Mouse (Mus musculus): ENCODE measurements around the gene Xlr5c. TPM values are rescaled to one million over a fixed set of nuclear protein-coding genes. Genes with fewer than 3 reads are reported as not detected.
"Not testable (repeated sequence)": the region's sequence is repeated elsewhere in the genome, so short reads cannot be mapped to it uniquely, and the experiment has no call there.

The Xlr5c gene
- polyA plus RNA-seq (2014; fragmentation: Nextera tagmentation; extraction: Ambion mirVana), result not detected in 2 replicates

- not testable (repeated sequence) for ATAC-seq (replicated peaks; ENCODE audit: low FRiP score)
These were observed at the start of gene Xlr5c, which contains the start of gene Xlr5a for GRCm38 (mm10) chrX:73292876-73293275. Gene Xlr5c (minus strand): TSS chrX:73292976. Gene Xlr5a (minus strand): TSS chrX:73292976.

DNA sequence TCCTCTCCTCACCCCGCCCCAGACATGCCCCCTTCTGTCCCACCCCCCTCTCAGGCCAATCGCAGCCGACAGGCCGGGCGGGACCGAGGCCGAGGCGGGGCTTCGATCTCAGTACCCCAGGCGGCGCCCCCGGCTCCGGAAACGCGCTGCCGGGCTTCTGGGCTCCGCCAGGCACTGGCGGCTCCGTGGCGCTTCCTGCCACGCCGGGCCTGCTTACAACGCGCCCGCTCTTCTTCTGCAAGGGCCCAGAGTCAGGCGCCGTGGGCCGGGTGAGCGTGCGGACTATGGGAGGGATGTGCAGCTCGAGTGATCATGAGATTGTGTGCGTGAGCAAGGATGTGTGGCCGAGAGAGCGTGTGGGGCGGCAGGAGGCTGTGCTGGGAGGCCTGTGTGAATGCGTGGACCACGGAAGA lies 49.7 kb upstream of the Xlr5c start, which contains the start of gene Zfp275:
TSS of gene Zfp275 (plus strand) at position 139 of the 413 bp plus-strand sequence.
- WGBS, result 21% methylated on average over 37 of the region's 37 CpGs
- Histone ChIP-seq H3K36me3 (ENCODE audit: control insufficient read depth, insufficient read depth, low read length) (no peaks in the 10 kb centered on the region), H3K27ac (ENCODE audit: low read depth, low read length) (no peak within 1 kb of the TSS), H3K9ac (ENCODE audit: low read depth, low read length) (peak within 1 kb of the TSS; percentile 71), H3K4me3 (ENCODE audit: low read depth, low read length) (peak within 1 kb of the TSS; percentile 65), H3K4me2 (peak within 1 kb of the TSS; percentile 69), H3K27me3 (replicated peaks; ENCODE audit: control insufficient read depth, insufficient read depth, low read length) (peaks cover 3% of the 10 kb centered on the region), H3K9me3 (ENCODE audit: control insufficient read depth, low read length) (no peaks in the 10 kb centered on the region), H3K4me1 (replicated peaks; ENCODE audit: control insufficient read depth, insufficient read depth, low read length) (peaks cover 7% of the 10 kb centered on the region; the same call in 1 of the 2 replicates)
- ATAC-seq (replicated peaks; ENCODE audit: low FRiP score) (peak; percentile 93), DNase-seq (ENCODE audit: low spot score) (peak; percentile 75)

More at GRCm38 (mm10) chrX:73292876-73293275, at the start of gene Xlr5c, which contains the start of gene Xlr5a:
- not testable (repeated sequence) for H3K4me2 ChIP-seq; H3K27ac ChIP-seq (ENCODE audit: low read depth, low read length); H3K27me3 ChIP-seq (replicated peaks; ENCODE audit: control insufficient read depth, insufficient read depth, low read length); H3K4me1 ChIP-seq (replicated peaks; ENCODE audit: control insufficient read depth, insufficient read depth, low read length); H3K4me3 ChIP-seq (ENCODE audit: low read depth, low read length); DNase-seq (ENCODE audit: low spot score); H3K9ac ChIP-seq (ENCODE audit: low read depth, low read length); H3K9me3 ChIP-seq (ENCODE audit: control insufficient read depth, low read length); H3K36me3 ChIP-seq (ENCODE audit: control insufficient read depth, insufficient read depth, low read length)
- 80% methylated on average over 12 of the region's 17 CpGs for WGBS

- ATAC-seq (replicated peaks; ENCODE audit: low FRiP score), result no peak
- Histone ChIP-seq H3K27ac (ENCODE audit: low read depth, low read length) (no peak overlapping the region), H3K9me3 (ENCODE audit: control insufficient read depth, low read length) (no peaks in the 10 kb centered on the region), H3K4me3 (ENCODE audit: low read depth, low read length) (no peak overlapping the region), H3K27me3 (replicated peaks; ENCODE audit: control insufficient read depth, insufficient read depth, low read length) (peaks cover 3% of the 10 kb centered on the region), H3K4me1 (replicated peaks; ENCODE audit: control insufficient read depth, insufficient read depth, low read length) (peaks cover 7% of the 10 kb centered on the region; the same call in 1 of the 2 replicates), H3K36me3 (ENCODE audit: control insufficient read depth, insufficient read depth, low read length) (no peaks in the 10 kb centered on the region), H3K9ac (ENCODE audit: low read depth, low read length) (no peak overlapping the region), H3K4me2 (peak overlapping the region; percentile 69)
- DNase-seq (ENCODE audit: low spot score), result no peak
- 37% methylated on average over 3 of the region's 3 CpGs for WGBS
These were observed 49.3 kb upstream of the Xlr5c start for GRCm38 (mm10) chrX:73342068-73342467.

DNA sequence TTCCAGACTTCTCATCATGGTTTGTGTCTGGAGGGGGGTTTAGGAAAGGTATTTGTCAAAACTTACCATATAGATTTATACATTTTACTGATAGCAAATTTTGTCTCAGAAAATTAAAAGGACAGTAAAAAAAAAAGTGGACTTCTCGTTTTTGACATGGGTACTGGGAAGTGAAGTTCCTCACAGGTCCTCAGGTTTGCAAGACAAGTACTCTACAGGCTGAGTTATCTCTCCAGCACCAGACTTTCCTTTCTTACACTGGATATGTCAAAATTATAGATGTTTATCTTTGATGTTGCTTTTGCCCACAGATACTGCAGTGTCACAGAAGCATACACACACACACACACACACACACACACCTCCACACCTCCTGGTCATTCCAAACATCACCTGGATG lies 48.7 kb upstream of the Xlr5c start:
- Histone ChIP-seq H3K4me2 (no peak overlapping the region), H3K27me3 (replicated peaks; ENCODE audit: control insufficient read depth, insufficient read depth, low read length) (peaks cover 5% of the 10 kb centered on the region)
- WGBS, result 32% methylated on average over 1 of the region's 1 CpGs

GRCm38 (mm10) chrX:73336740-73337139 lies 44.0 kb upstream of the Xlr5c start, which contains the start of gene Gm45015:
Gene Gm45015 (minus strand): TSS chrX:73336840.
- no peak within 1 kb of the TSS for H3K9ac ChIP-seq (ENCODE audit: low read depth, low read length)
- H3K9me3 ChIP-seq (ENCODE audit: control insufficient read depth, low read length), result no peaks in the 10 kb centered on the region
- no peak for DNase-seq (ENCODE audit: low spot score)
- 70% methylated on average over 4 of the region's 4 CpGs for WGBS
- no peak within 1 kb of the TSS for H3K4me2 ChIP-seq
- H3K27ac ChIP-seq (ENCODE audit: low read depth, low read length), result no peak within 1 kb of the TSS
- H3K27me3 ChIP-seq (replicated peaks; ENCODE audit: control insufficient read depth, insufficient read depth, low read length), result peaks cover 10% of the 10 kb centered on the region
- no peak within 1 kb of the TSS for H3K4me3 ChIP-seq (ENCODE audit: low read depth, low read length)
- ATAC-seq (replicated peaks; ENCODE audit: low FRiP score), result no peak
- no peaks in the 10 kb centered on the region for H3K36me3 ChIP-seq (ENCODE audit: control insufficient read depth, insufficient read depth, low read length)
- no peaks in the 10 kb centered on the region for H3K4me1 ChIP-seq (replicated peaks; ENCODE audit: control insufficient read depth, insufficient read depth, low read length)

More for the DNA sequence above, 48.7 kb upstream of the Xlr5c start:
- ATAC-seq (replicated peaks; ENCODE audit: low FRiP score), result no peak
- Histone ChIP-seq H3K4me1 (replicated peaks; ENCODE audit: control insufficient read depth, insufficient read depth, low read length) (peaks cover 7% of the 10 kb centered on the region; the same call in 1 of the 2 replicates), H3K36me3 (ENCODE audit: control insufficient read depth, insufficient read depth, low read length) (no peaks in the 10 kb centered on the region), H3K27ac (ENCODE audit: low read depth, low read length) (no peak overlapping the region), H3K4me3 (ENCODE audit: low read depth, low read length) (no peak overlapping the region), H3K9me3 (ENCODE audit: control insufficient read depth, low read length) (no peaks in the 10 kb centered on the region), H3K9ac (ENCODE audit: low read depth, low read length) (no peak overlapping the region)
- no peak for DNase-seq (ENCODE audit: low spot score)

GRCm38 (mm10) chrX:73333548-73333947 lies 40.8 kb upstream of the Xlr5c start:
- Histone ChIP-seq H3K4me3 (ENCODE audit: low read depth, low read length) (no peak overlapping the region), H3K9me3 (ENCODE audit: control insufficient read depth, low read length) (no peaks in the 10 kb centered on the region), H3K4me1 (replicated peaks; ENCODE audit: control insufficient read depth, insufficient read depth, low read length) (no peaks in the 10 kb centered on the region), H3K27me3 (replicated peaks; ENCODE audit: control insufficient read depth, insufficient read depth, low read length) (peaks cover 10% of the 10 kb centered on the region), H3K27ac (ENCODE audit: low read depth, low read length) (no peak overlapping the region), H3K36me3 (ENCODE audit: control insufficient read depth, insufficient read depth, low read length) (no peaks in the 10 kb centered on the region), H3K4me2 (no peak overlapping the region), H3K9ac (ENCODE audit: low read depth, low read length) (no peak overlapping the region)
- ATAC-seq (replicated peaks; ENCODE audit: low FRiP score), result no peak
- no peak for DNase-seq (ENCODE audit: low spot score)

DNA sequence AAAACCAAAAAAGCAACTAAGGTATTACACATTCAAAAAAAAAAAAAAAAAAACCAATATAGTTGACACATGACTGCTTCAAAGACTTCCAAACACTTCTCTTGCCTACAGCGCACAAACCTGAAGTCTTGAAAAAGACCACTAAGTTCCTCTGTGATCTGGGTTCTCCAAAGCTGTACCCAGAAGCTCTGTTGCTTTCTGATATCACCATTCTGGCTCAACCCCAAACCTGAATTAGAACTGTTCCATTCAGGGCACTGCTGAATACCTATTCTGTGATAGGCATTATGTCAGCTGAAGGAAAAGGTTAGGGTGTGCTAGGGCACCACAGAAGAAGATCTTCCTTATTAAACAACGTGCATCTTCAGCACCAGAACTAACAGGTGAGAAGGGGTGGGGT lies 34.4 kb upstream of the Xlr5c start:
- Histone ChIP-seq H3K27me3 (replicated peaks; ENCODE audit: control insufficient read depth, insufficient read depth, low read length) (no peaks in the 10 kb centered on the region; the same call in 1 of the 2 replicates), H3K36me3 (ENCODE audit: control insufficient read depth, insufficient read depth, low read length) (no peaks in the 10 kb centered on the region), H3K9ac (ENCODE audit: low read depth, low read length) (no peak overlapping the region), H3K4me1 (replicated peaks; ENCODE audit: control insufficient read depth, insufficient read depth, low read length) (no peaks in the 10 kb centered on the region), H3K9me3 (ENCODE audit: control insufficient read depth, low read length) (no peaks in the 10 kb centered on the region), H3K4me2 (no peak overlapping the region), H3K27ac (ENCODE audit: low read depth, low read length) (no peak overlapping the region), H3K4me3 (ENCODE audit: low read depth, low read length) (no peak overlapping the region)
- WGBS, result 68% methylated on average over 2 of the region's 2 CpGs
- DNase-seq (ENCODE audit: low spot score), result no peak
- no peak for ATAC-seq (replicated peaks; ENCODE audit: low FRiP score)

DNA sequence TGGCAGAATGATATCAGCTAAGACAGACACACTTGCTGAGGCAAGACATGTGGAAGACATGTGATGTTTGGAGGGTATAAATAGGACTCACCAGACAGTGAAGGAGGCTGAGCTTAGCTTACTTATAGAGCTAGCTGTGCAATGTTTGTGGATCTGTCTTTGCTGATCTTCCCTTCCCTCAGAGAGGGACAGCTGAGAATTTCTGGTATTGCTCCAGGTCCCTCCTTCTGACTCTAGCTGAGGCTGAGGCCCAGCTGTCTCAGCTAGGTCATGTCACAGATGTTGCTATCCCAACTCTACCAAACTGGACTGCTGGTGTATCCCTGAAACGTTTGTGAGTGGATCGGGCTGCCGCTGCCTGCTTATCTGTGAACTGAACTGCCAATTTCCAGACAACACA lies 28.3 kb upstream of the Xlr5c start:
- H3K9me3 ChIP-seq (ENCODE audit: control insufficient read depth, low read length), result no peaks in the 10 kb centered on the region
- H3K9ac ChIP-seq (ENCODE audit: low read depth, low read length), result no peak overlapping the region
- no peak overlapping the region for H3K27ac ChIP-seq (ENCODE audit: low read depth, low read length)
- 77% methylated on average over 3 of the region's 3 CpGs for WGBS
- no peak for DNase-seq (ENCODE audit: low spot score)
- H3K36me3 ChIP-seq (ENCODE audit: control insufficient read depth, insufficient read depth, low read length), result no peaks in the 10 kb centered on the region
- H3K27me3 ChIP-seq (replicated peaks; ENCODE audit: control insufficient read depth, insufficient read depth, low read length), result no peaks in the 10 kb centered on the region
- no peak for ATAC-seq (replicated peaks; ENCODE audit: low FRiP score)
- no peaks in the 10 kb centered on the region for H3K4me1 ChIP-seq (replicated peaks; ENCODE audit: control insufficient read depth, insufficient read depth, low read length)
- no peak overlapping the region for H3K4me2 ChIP-seq
- H3K4me3 ChIP-seq (ENCODE audit: low read depth, low read length), result no peak overlapping the region

- Histone ChIP-seq H3K4me2 (no peak overlapping the region), H3K27ac (ENCODE audit: low read depth, low read length) (no peak overlapping the region), H3K9me3 (ENCODE audit: control insufficient read depth, low read length) (no peaks in the 10 kb centered on the region), H3K27me3 (replicated peaks; ENCODE audit: control insufficient read depth, insufficient read depth, low read length) (no peaks in the 10 kb centered on the region), H3K36me3 (ENCODE audit: control insufficient read depth, insufficient read depth, low read length) (no peaks in the 10 kb centered on the region), H3K9ac (ENCODE audit: low read depth, low read length) (no peak overlapping the region), H3K4me1 (replicated peaks; ENCODE audit: control insufficient read depth, insufficient read depth, low read length) (no peaks in the 10 kb centered on the region), H3K4me3 (ENCODE audit: low read depth, low read length) (no peak overlapping the region)
- DNase-seq (ENCODE audit: low spot score), result no peak
- WGBS, result 25% methylated on average over 3 of the region's 3 CpGs
- ATAC-seq (replicated peaks; ENCODE audit: low FRiP score), result no peak
These were observed 19.7 kb upstream of the Xlr5c start for GRCm38 (mm10) chrX:73312522-73312921.
